Mouse (Mus musculus) retina, postnatal 7 days (tissue): ENCODE results near the gene Ung.
A peak's percentile ranks its signal among the peaks of the same experiment; 100 is the strongest.

Source experiments
- DNase-seq: peaks from one replicate; pipeline ENCODE4 v3.0.0-alpha.2; 2012; ENCODE audit warnings: low read depth, low spot score

Ung gene

GRCm38 (mm10) chr5:114163117-114163696 is 33.0 kb downstream of the Ung start:
- no peak for DNase-seq

DNA sequence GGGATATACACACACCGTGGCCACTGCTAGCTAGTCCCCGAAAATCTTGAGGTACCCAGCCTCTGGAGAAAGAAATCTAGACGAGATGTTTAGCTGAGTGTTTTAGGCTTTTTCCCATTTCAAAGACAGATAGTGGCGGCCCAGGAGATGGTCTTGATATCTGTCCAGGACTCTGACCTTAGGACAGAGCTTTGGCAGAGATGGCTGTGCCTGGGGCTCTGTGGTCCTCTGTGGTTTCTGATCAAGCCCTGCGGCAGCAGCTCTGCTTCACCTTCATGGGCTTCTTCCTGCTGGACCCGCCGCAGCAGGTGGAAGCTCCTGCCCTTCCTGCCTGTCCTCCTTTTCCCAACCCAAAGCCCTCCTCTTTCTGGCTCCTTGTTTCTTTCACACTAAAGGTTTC is 40.2 kb downstream of the Ung start:
- DNase-seq: no peak

DNA sequence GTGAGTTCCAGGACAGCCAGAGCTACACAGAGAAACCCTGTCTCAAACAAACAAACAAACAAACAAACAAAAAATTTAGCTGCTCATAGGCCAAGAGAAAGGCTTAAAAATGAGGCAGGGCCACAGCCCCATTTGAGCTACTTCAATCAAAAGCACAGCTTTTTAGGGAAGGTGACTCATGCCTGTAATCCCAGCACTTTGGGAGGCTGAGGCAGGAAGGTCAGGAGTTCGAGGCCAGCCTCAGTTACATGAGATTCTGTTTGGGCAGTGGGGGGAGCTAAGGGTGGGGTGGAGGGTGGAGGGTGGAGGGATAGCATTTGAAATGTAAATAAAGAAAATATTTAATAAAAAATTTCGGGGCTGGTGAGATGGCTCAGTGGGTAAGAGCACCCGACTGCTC is 42.8 kb downstream of the Ung start:
- DNase-seq: peak; percentile 16

DNA sequence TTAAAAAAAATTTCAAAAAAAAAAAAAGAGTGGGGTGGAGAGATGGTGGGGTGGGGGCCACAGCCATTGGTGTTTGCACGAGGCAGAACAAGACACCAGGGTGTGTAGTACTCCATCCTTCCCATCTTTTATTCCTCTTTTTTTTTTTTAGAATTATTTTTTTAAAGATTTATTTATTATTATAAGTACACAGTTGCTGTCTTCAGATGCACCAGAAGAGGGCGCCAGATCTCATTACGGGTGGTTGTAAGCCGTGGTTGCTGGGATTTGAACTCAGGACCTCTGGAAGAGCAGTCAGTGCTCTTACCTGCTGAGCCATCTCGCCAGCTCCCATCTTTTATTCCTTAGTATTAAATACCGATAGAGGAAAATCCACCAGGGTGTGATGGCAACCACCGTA is 43.3 kb downstream of the Ung start:
- DNase-seq: no peak

DNA sequence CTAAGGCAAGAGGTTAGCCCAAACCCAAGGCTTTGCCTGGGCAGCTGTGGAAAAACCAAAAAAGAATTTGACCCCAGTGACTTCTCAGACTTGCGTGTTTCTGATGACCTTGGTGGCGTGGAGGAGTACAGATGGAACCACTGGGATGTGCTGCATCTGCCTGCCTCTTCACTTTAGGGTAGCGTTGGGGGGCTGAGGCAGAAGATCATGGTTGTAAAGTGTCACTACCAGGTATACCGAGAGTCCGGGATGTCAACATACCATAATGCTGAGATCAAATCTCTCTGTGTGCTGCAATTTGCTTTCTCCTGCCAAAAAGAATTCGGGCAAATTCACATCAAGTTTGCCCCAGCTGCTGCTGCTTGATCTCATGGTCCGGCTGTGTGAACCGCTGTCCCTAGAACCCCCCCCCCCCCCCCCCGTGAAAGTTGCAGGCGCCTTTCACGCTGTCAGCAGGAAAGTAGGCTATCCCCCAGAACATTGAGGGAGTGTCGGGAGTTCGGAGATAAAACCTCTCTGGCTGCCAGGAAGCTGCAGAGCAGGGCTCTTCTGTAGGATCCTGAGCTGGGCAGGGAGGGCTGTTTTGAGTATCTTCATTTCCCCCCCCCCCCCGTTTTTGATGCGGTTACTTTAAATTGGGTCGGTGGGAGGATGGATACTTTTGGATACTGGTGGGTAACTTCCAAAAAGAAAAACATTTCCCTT is 43.8 kb downstream of the Ung start:
- DNase-seq: no peak

- DNase-seq: peak; percentile 37
Measured at GRCm38 (mm10) chr5:114174639-114175038, 44.5 kb downstream of the Ung start.

GRCm38 (mm10) chr5:114175596-114176171 is 45.5 kb downstream of the Ung start:
- peak; percentile 65 for DNase-seq

- DNase-seq: no peak
Measured at GRCm38 (mm10) chr5:114176548-114177400, 46.6 kb downstream of the Ung start.

DNA sequence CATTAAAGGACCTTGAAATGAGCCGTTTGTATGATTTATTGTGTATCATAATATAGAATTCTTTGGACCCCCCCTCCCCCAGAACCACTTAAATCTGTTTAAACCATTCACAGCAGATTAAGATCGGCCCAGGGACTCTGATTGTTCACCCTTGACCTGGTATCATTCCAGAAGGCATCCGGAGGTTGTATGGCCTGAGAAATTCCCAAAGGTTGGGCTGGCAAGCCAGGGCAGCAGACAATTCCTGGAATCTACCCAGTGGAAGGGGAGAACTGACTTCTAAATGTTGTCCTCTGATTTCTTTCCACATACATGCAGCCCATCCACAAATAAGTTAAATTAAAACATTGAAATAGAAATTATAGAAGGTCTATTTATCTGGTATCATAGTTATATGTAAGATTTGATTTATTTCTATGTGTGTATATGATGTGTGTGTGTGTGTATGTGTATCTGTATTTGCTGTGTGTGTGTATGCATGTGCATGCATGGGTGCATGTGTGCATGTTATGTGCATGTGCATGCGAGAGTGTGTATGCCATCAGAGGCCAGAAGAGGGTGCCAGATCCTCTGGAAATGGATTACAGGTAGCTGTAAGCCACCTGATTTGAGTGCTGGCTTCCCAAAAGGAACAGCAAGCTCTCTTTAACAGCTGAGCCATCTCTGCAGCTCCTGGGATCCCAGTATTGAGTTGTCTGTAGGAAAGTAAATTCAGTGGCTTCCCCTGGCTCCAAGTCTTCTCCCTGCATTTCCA is 48.0 kb downstream of the Ung start:
- DNase-seq: no peak

DNA sequence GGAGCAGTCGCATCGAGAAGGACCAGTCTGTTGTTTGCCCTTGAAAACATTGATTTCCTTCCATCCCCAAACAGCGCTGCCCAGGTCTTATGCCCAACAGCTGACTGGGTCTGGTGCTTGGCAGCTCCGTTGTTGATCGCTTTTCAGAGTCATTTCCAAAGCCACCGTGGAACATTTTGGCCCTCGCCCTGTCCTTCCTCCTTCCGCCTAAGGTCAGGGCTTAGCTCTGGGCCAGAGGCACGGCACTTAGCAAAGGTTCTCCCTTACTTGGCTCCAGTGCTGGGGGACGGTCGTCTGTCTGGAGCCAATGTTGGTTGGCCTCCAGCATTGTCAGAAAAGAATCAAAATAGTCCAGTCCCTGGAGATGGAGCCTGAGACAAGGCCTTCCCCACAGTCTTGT is 49.4 kb downstream of the Ung start:
- no peak for DNase-seq

DNA sequence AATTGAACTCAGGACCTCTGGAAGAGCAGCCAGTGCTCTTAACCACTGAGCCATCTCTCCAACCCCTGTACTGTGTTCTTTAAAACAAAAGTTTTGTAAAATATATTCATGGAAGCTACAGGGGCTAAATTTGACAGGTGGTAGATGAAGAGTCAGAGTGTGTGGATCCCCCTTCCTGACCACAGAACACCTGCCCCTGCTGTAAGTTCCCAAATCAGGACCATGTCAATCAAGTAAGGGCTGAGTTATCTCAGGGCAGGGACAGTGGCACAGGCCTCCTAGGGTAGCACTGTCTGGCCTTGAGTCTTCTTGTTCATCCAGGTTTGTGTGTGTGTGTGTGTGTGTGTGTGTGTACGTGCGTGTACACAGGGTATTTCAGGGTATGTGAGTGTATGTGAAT is 53.3 kb downstream of the Ung start:
- no peak for DNase-seq

DNA sequence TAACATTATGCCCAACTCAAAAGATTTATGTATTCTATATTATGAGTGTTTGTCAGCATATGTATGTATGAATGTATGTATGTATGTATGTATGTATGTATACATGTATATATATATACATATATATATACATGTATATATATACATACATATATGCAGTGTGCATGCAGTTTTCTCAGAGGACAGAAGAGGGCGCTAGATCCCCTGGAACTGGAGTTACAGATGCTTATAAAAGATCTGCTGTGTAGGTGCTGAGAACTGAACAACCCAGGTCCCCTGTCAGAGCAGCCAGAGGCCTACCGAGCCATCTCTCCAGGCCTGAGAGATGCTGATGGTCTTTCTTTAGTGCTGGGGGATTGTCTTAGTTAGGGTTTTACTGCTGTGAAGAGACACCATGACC is 56.9 kb downstream of the Ung start:
- DNase-seq: no peak
